Mouse (Mus musculus) cortical plate, adult 2 months (tissue): ENCODE results near the gene Brdt.

Experiments
- CTCF ChIP-seq: fragments of 200-500 bp; IDR thresholded peaks from 2 replicates; pipeline ENCODE4 v1.5.1; 2011; ENCODE audit warnings: mild to moderate bottlenecking, control low read depth, low read length; ENCODE audit not compliant: insufficient read depth; ENCODE audit errors: extremely low read depth
- POLR2A ChIP-seq: fragments of 200-500 bp; IDR thresholded peaks from 2 replicates; pipeline ENCODE4 v1.6.1; 2011; ENCODE audit warnings: mild to moderate bottlenecking, low read length, control low read depth; ENCODE audit not compliant: insufficient read depth; ENCODE audit errors: extremely low read depth

DNA sequence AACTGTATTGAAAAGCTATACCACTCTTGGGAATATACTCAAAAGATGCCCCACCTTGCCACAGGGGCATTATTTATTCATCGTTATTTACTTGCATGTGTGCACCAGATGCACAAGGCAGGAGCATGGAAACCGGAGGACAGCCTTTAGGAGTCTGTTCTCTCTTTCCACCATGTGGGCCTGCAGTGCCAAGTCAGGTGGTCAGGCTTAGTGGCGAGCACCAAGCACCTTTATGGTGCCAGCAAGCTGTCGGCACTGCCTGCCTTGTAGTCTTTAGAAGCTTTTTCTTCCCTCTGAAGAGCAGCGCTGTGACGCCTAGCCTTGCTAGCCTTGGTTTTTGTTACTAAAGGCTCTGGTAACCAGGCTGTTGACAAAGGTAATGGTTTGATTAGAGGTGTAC is 11.9 kb downstream of the Brdt start:
- TF ChIP-seq POLR2A (no peak), CTCF (no peak)
